Mouse (Mus musculus) retina, embryonic 14.5 days (tissue): ENCODE data around the gene Bglap3.

Source experiments
- DNase-seq: peaks from one replicate; pipeline ENCODE4 v3.0.0-alpha.2; 2015; ENCODE audit warnings: low spot score

Gene Bglap3

DNA sequence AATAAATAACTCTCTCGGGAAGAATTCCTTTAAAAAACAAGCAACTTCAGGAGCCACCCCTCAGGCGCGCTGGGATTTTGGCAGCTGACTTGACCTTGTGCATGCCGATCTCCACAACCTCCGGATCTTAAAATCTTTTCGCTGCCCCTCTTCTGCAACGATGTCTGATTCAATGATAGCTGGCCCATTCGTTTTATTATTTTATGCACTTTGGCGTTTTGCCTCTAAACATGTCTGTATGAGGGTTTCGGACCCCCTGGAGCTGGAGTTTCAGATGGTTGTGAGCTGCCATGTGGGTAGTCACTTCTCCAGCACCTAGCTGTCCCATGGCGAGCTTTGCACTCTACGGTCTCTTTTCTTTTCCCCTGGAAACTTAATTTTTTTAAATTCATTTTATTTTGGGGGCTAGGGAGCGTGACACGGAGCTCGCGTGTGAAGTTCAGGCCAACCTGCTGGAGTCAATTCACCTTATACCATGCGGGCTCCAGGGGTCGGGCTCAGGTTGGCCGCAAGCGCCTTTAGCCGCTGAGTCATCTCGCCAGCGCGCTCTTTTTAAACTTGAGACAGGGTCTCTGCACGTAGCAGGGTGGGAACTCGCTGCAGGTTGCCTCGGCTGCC lies 37.0 kb downstream of the Bglap3 start:
- no peak for DNase-seq

DNA sequence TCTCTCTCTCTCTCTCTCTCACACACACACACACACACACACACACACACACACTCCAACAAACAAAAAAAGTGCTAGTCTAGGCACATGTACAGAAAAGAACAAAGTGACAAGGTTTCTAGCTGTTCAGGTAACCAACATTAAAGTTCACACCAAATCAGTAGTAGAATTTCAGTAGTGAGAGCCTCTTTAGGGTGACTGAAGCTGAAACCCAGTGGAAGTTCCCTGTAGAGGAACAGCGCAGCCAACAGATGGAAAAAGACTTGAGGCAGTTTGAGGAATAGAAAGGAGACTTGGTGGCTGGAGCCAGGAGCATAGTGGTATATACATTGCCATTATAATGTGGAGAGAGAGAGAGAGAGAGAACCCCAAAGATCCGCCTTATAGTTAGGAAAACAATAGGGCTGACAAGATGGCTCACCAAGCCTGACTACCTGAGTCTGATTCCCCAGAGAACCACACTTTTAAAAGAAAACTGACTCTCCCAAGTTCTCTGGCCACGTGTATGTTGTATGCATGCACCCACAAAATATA lies 37.6 kb downstream of the Bglap3 start:
- DNase-seq: no peak

DNA sequence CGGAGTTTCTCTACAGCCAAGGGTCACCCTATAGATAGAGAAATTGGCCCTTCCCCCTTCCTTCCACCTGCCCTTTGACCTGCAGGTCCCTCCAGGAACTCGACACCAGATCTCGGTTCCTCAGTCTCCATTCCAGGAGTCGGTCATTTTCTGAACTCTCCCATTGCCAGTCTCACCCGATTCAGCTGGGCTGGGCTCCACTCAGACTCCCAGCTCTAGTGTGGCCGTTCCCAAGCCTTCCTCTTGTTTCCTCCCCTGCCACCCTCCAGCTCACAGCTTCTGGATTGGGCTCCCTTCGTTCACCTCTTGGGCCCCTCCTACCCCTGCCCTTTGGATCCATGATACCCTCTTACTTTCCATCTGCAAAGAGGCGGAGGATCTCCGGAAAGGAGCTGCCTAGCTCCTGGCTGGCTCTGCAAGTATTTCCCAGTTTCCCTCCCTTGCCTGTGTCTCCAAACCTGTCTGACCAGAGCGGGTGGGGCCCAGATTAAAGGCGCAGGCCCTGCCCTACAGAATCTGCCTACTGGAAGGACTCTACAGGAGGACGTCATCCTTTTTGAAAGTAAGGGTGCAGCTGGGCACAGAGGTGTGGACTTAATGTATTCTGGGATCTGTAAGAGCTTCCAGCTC lies 38.4 kb downstream of the Bglap3 start:
- no peak for DNase-seq

DNA sequence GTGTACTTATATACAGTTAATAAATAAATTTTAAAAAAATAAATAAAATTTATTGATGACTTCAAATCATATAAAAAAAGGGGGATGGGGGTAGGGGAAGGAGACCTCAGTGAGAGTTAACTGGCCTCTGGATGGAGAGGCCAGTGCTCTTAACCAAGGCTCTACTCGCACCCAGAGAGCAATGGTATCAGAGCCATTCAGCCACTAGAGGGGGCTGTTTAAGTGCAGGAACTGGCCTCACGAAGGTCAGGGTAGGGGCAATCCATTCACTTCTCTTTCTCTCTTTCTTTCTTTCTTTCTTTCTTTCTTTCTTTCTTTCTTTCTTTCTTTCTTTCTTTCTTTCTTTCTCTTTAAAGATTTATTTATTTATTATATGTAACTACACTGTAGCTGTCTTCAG lies 41.3 kb downstream of the Bglap3 start:
- DNase-seq: peak; percentile 71

DNA sequence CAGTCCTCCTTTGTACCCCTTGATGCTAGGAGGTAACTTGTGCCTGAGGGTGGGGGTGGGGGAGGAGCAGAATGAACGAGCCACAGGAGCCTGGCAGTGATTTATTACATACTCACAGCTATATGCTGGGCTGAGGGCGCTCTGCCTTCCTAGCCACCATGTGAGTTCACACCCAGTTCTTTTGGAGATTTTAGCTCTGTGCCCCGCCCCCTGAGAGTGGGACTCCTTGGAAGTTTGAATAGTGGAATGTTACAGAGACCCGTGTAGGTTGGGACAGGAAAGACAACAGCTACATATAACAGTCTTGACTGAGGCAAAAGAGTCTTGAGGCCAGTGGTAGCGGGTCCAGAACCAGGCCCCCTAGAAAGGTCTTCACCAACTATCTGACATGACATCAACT lies 43.6 kb downstream of the Bglap3 start:
- no peak for DNase-seq

DNA sequence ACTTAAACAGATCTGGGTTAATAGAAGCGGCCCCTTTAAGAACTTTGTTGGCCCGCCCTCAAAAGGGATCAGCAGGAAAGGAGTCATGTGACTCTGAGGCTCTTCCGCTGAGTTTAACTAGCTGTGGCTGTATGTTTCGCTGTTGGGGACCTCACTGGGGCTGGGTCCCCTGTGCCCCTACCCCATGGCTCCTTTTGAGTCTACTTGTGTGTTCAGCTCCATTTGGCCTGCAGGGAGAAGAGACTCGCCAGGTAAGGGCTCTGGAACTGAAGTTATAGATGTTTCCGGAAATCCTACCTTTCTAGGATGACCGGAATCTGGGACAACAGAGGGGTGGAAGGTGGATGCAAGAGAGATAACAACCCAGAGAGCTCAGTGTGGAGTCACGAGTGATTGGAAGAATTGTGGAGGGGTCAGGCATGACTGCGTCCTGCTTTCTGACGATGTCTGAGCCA lies 47.6 kb downstream of the Bglap3 start, which contains the start of gene Glmp:
Gene Glmp, plus strand, starts transcription at position 73 of the 455 bp plus-strand sequence.
- DNase-seq: peak; percentile 77
